Comparison of ENCODE assay signal across 8 mouse cellular contexts in genomic region chr1:97976873-97977473, GRCm38 (mm10).
A peak's percentile ranks its signal among the peaks of the same experiment; 100 is the strongest.
DNase-seq lines count a peak whose midpoint lies in the region; ATAC-seq and TF ChIP-seq lines count a peak whose summit lies in the region.

No protein-coding gene starts in this region.

- peak overlapping the region; percentile 91 for H3K9ac ChIP-seq in heart, embryonic 11.5 days (ENCODE audit: low read depth, low read length)
- H3K9ac ChIP-seq in kidney, embryonic 16.5 days (replicated peaks; ENCODE audit: low read length), result peak overlapping the region; percentile 77
- H3K9ac ChIP-seq in liver, embryonic 14.5 days (replicated peaks), result peak overlapping the region; percentile 31; the same call in 1 of the 2 replicates
- peak overlapping the region; percentile 84 for H3K9ac ChIP-seq in neural tube, embryonic 12.5 days

- TF ChIP-seq EP300 in liver, embryonic 14.5 days (IDR thresholded peaks at IDR 0.05; ENCODE audit: low read depth), result no peak

- peak; percentile 74 for DNase-seq in brain, adult 2 months (ENCODE audit: low read depth, low spot score)
- DNase-seq in liver, embryonic 14.5 days (ENCODE audit: low read depth in 3 of 3, low spot score in 3 of 3), result peak in 2 of 3 experiments; percentile 1 to 9
- DNase-seq in urinary bladder, postnatal 10 days (ENCODE audit: low spot score), result peak; percentile 14

- H3K27ac ChIP-seq in embryonic fibroblast, embryonic 13.5 days (ENCODE audit: insufficient read depth, low read length), result peak overlapping the region; percentile 62
- H3K27ac ChIP-seq in heart, embryonic 11.5 days (ENCODE audit: low read depth, low read length), result peak overlapping the region; percentile 99
- peak overlapping the region; percentile 77 for H3K27ac ChIP-seq in kidney, embryonic 16.5 days (ENCODE audit: low read length)
- no peak overlapping the region for H3K27ac ChIP-seq in liver, embryonic 14.5 days
- H3K27ac ChIP-seq in neural tube, embryonic 12.5 days, result peak overlapping the region; percentile 68

- H3K4me1 ChIP-seq in E14TG2a.4 (replicated peaks; ENCODE audit: low read depth, low read length), result no peaks in the 10 kb centered on the region
- peaks cover 6% of the 10 kb centered on the region; the same call in 1 of the 2 replicates for H3K4me1 ChIP-seq in embryonic fibroblast, embryonic 13.5 days (ENCODE audit: control insufficient read depth, insufficient read depth, low read length)
- peaks cover 2% of the 10 kb centered on the region; the same call in 1 of the 2 replicates for H3K4me1 ChIP-seq in heart, embryonic 11.5 days (ENCODE audit: control insufficient read depth, insufficient read depth, low read length)
- peaks cover 7% of the 10 kb centered on the region; the same call in 1 of the 2 replicates for H3K4me1 ChIP-seq in kidney, embryonic 16.5 days (ENCODE audit: insufficient read depth, low read length)
- H3K4me1 ChIP-seq in liver, embryonic 14.5 days (replicated peaks; ENCODE audit: control insufficient read depth in 2 of 2, insufficient read depth in 2 of 2, low read length in 1 of 2), result no peaks in the 10 kb centered on the region
- H3K4me1 ChIP-seq in neural tube, embryonic 12.5 days, result peaks cover 10% of the 10 kb centered on the region; the same call in 1 of the 2 replicates

- TF ChIP-seq POLR2A in embryonic fibroblast, embryonic 13.5 days (IDR thresholded peaks at IDR 0.05; ENCODE audit: low read depth, low read length), result peak; percentile 50

- ATAC-seq in heart, embryonic 11.5 days (replicated peaks; ENCODE audit: insufficient number of reproducible peaks, low FRiP score, low TSS enrichment), result peak; percentile 92
- ATAC-seq in kidney, embryonic 16.5 days (ENCODE audit: low FRiP score, low TSS enrichment), result peak; percentile 97
- peak; percentile 79 for ATAC-seq in liver, embryonic 14.5 days (ENCODE audit: insufficient read depth)
- ATAC-seq in neural tube, embryonic 12.5 days (ENCODE audit: low FRiP score, low read depth), result peak; percentile 88

- WGBS in heart, embryonic 11.5 days (ENCODE audit: insufficient replicate concordance), result under 1% methylated on average over 47 of the region's 47 CpGs
- under 1% methylated on average over 47 of the region's 47 CpGs for WGBS in kidney, embryonic 16.5 days
- 1% methylated on average over 47 of the region's 47 CpGs for WGBS in liver, embryonic 14.5 days (ENCODE audit: insufficient replicate concordance)
- whole genome bisulfite sequencing in neural tube, embryonic 12.5 days, result under 1% methylated on average over 47 of the region's 47 CpGs

- no peaks in the 10 kb centered on the region for H3K9me3 ChIP-seq in E14TG2a.4 (ENCODE audit: low read length)
- H3K9me3 ChIP-seq in heart, embryonic 11.5 days (replicated peaks; ENCODE audit: control insufficient read depth, low read length), result no peaks in the 10 kb centered on the region
- no peaks in the 10 kb centered on the region for H3K9me3 ChIP-seq in kidney, embryonic 16.5 days (ENCODE audit: low read length)
- H3K9me3 ChIP-seq in liver, embryonic 14.5 days (ENCODE audit: control insufficient read depth, low read length), result no peaks in the 10 kb centered on the region
- no peaks in the 10 kb centered on the region for H3K9me3 ChIP-seq in neural tube, embryonic 12.5 days

- H3K27me3 ChIP-seq in E14TG2a.4 (ENCODE audit: insufficient read depth, low read length), result peaks cover 21% of the 10 kb centered on the region
- no peaks in the 10 kb centered on the region for H3K27me3 ChIP-seq in heart, embryonic 11.5 days (ENCODE audit: control insufficient read depth, insufficient read depth, low read length)
- H3K27me3 ChIP-seq in kidney, embryonic 16.5 days (ENCODE audit: insufficient read depth, low read length), result no peaks in the 10 kb centered on the region
- no peaks in the 10 kb centered on the region; the same call in 1 of the 2 replicates for H3K27me3 ChIP-seq in liver, embryonic 14.5 days (ENCODE audit: control insufficient read depth, insufficient read depth, low read length)
- H3K27me3 ChIP-seq in neural tube, embryonic 12.5 days (replicated peaks), result no peaks in the 10 kb centered on the region

- no peak for TF ChIP-seq CTCF in E14TG2a.4 (conservative IDR thresholded peaks at IDR 0.05; ENCODE audit: low read length)
- TF ChIP-seq CTCF in embryonic fibroblast, embryonic 13.5 days (IDR thresholded peaks at IDR 0.05; ENCODE audit: borderline replicate concordance, insufficient read depth, low read length), result no peak
- TF ChIP-seq CTCF in liver, embryonic 14.5 days (IDR thresholded peaks at IDR 0.05; ENCODE audit: low read depth), result no peak

- H3K4me2 ChIP-seq in heart, embryonic 11.5 days, result peak overlapping the region; percentile 65
- H3K4me2 ChIP-seq in kidney, embryonic 16.5 days (replicated peaks; ENCODE audit: low read depth, low read length), result peak overlapping the region; percentile 73
- H3K4me2 ChIP-seq in liver, embryonic 14.5 days (ENCODE audit: low read depth), result peak overlapping the region; percentile 67
- peak overlapping the region; percentile 87 for H3K4me2 ChIP-seq in neural tube, embryonic 12.5 days (replicated peaks)

- H3K36me3 ChIP-seq in E14TG2a.4 (ENCODE audit: insufficient read depth, low read length), result no peaks in the 10 kb centered on the region
- no peaks in the 10 kb centered on the region for H3K36me3 ChIP-seq in heart, embryonic 11.5 days (ENCODE audit: control insufficient read depth, insufficient read depth, low read length)
- H3K36me3 ChIP-seq in kidney, embryonic 16.5 days (ENCODE audit: insufficient read depth, low read length), result no peaks in the 10 kb centered on the region
- no peaks in the 10 kb centered on the region for H3K36me3 ChIP-seq in liver, embryonic 14.5 days (replicated peaks; ENCODE audit: control insufficient read depth, insufficient read depth, low read depth)
- H3K36me3 ChIP-seq in neural tube, embryonic 12.5 days, result no peaks in the 10 kb centered on the region

- H3K4me3 ChIP-seq in E14TG2a.4 (replicated peaks; ENCODE audit: low read length), result peak overlapping the region; percentile 79
- peak overlapping the region; percentile 76 for H3K4me3 ChIP-seq in embryonic fibroblast, embryonic 13.5 days (ENCODE audit: insufficient read depth, low read length)
- peak overlapping the region; percentile 68 for H3K4me3 ChIP-seq in heart, embryonic 11.5 days (ENCODE audit: low read depth, low read length)
- peak overlapping the region; percentile 65 for H3K4me3 ChIP-seq in kidney, embryonic 16.5 days (ENCODE audit: low read length)
- H3K4me3 ChIP-seq in liver, embryonic 14.5 days (ENCODE audit: insufficient read depth in 1 of 2, low read depth in 2 of 2, low read length in 2 of 2), result peak overlapping the region; percentile 26 to 49
- H3K4me3 ChIP-seq in neural tube, embryonic 12.5 days, result peak overlapping the region; percentile 77

Comparison
In these comparisons a context has a peak if more than half of its experiments do, and no peak if none do; other contexts are left out.
1. DNase-seq: peak in every context shown above with its lines; median percentile 74 in brain, adult 2 months; 14 in urinary bladder, postnatal 10 days; 5 in liver, embryonic 14.5 days.
2. H3K9ac ChIP-seq: peak in every context shown above with its lines; median percentile 91 in heart, embryonic 11.5 days; 84 in neural tube, embryonic 12.5 days; 77 in kidney, embryonic 16.5 days; 31 in liver, embryonic 14.5 days.